Comparison of ENCODE assay signal across 21 mouse cellular contexts in the genomic region with DNA sequence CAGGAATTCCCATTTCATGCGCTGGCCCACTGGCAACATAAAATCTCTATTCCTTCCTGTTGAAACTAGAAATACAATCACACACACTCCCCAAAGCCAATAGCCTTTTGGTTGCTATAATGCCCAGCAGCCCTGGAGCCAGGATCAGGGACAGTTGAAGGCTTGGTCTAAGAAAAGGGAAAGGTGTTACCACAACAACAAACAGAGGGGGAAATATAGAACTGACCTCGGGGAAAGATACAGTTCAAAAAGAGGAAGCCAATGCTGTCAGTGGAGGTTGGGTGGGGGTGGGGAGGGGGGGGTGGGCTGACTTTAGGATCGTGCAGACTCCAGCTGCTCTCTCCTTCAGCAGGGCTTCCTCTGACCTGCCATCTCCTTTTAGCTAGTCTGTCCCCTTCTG.
DNase-seq lines count a peak whose midpoint lies in the region; ATAC-seq lines count a peak whose summit lies in the region.
"Had no signal": no experiment of that assay in that cellular context is flagged by ENCODE, and none has a peak within 500 bp of the region (broad histone marks: within the 10 kb centered on the region; RNA-seq: fewer than 3 reads in every experiment).

No protein-coding gene starts in this region.

- H3K9ac ChIP-seq in heart, embryonic 12.5 days: no peak overlapping the region
- H3K9ac ChIP-seq: embryonic facial prominence, embryonic 12.5 days; forebrain, embryonic 13.5 days; forebrain, embryonic 15.5 days; forebrain, postnatal 0 days had no signal

- H3K4me3 ChIP-seq in heart, embryonic 12.5 days: no peak overlapping the region
- H3K4me3 ChIP-seq: embryonic facial prominence, embryonic 10.5 days; embryonic facial prominence, embryonic 12.5 days; forebrain, embryonic 13.5 days; forebrain, embryonic 15.5 days had no signal

- no peak overlapping the region for H3K4me2 ChIP-seq in heart, embryonic 12.5 days
- H3K4me2 ChIP-seq: embryonic facial prominence, embryonic 12.5 days; forebrain, embryonic 13.5 days; forebrain, embryonic 15.5 days had no signal

- H3K4me1 ChIP-seq in heart, embryonic 12.5 days (replicated peaks): no peaks in the 10 kb centered on the region

- H3K36me3 ChIP-seq in heart, embryonic 12.5 days: no peaks in the 10 kb centered on the region
- H3K36me3 ChIP-seq: embryonic facial prominence, embryonic 10.5 days; embryonic facial prominence, embryonic 12.5 days; forebrain, embryonic 15.5 days had no signal

- H3K27me3 ChIP-seq in heart, embryonic 12.5 days (replicated peaks): no peaks in the 10 kb centered on the region
- H3K27me3 ChIP-seq: embryonic facial prominence, embryonic 12.5 days; forebrain, embryonic 13.5 days; forebrain, embryonic 15.5 days; Patski had no signal

- DNase-seq in heart, adult 11 months: peak; percentile 42
- no peak for DNase-seq in T-cell, adult 2 months (ENCODE audit: low spot score)
- no peak for DNase-seq in gastrocnemius, postnatal 4 days (ENCODE audit: low spot score in 2 of 2)
- no peak for DNase-seq in natural killer cell, adult 2 months (ENCODE audit: low spot score in 2 of 2)
- DNase-seq: adrenal gland, adult 2 months; adrenal gland, postnatal 10 days; adrenal gland, postnatal 25 days; cerebellum, adult 11 months; cerebellum, adult 18-20 months; cerebellum, adult 8-10 months; cerebellum, postnatal 10 days; cerebellum, postnatal 25 days; forebrain, postnatal 0 days had no signal

- 75% methylated on average over 3 of the region's 3 CpGs for WGBS in heart, embryonic 12.5 days

- no peak for ATAC-seq in heart, embryonic 12.5 days (ENCODE audit: insufficient number of reproducible peaks, low FRiP score)
- peak; percentile 73 for ATAC-seq in common myeloid progenitor, adult 5-6 weeks (replicated peaks; ENCODE audit: low read depth, poor library complexity, severe bottlenecking)
- ATAC-seq in hematopoietic stem cell, adult 5-6 weeks (replicated peaks in 1 of 2; ENCODE audit: insufficient read depth in 1 of 2, low FRiP score in 2 of 2, low TSS enrichment in 1 of 2, low read depth in 1 of 2, poor library complexity in 2 of 2, severe bottlenecking in 2 of 2): peak; percentile 53 to 75; a peak in 3 of 4 replicates
- ATAC-seq: forebrain, embryonic 13.5 days; forebrain, embryonic 15.5 days; forebrain, postnatal 0 days; Patski had no signal

- H3K9me3 ChIP-seq in heart, embryonic 12.5 days (replicated peaks): no peaks in the 10 kb centered on the region
- H3K9me3 ChIP-seq: embryonic facial prominence, embryonic 10.5 days; embryonic facial prominence, embryonic 12.5 days; forebrain, embryonic 13.5 days; forebrain, embryonic 15.5 days had no signal

- H3K27ac ChIP-seq in heart, embryonic 12.5 days (ENCODE audit: poor library complexity, severe bottlenecking): no peak overlapping the region
- H3K27ac ChIP-seq: embryonic facial prominence, embryonic 10.5 days; embryonic facial prominence, embryonic 12.5 days; forebrain, embryonic 13.5 days; forebrain, embryonic 15.5 days had no signal
